Comparison of ENCODE assay signal across 18 mouse cellular contexts in the genomic region with DNA sequence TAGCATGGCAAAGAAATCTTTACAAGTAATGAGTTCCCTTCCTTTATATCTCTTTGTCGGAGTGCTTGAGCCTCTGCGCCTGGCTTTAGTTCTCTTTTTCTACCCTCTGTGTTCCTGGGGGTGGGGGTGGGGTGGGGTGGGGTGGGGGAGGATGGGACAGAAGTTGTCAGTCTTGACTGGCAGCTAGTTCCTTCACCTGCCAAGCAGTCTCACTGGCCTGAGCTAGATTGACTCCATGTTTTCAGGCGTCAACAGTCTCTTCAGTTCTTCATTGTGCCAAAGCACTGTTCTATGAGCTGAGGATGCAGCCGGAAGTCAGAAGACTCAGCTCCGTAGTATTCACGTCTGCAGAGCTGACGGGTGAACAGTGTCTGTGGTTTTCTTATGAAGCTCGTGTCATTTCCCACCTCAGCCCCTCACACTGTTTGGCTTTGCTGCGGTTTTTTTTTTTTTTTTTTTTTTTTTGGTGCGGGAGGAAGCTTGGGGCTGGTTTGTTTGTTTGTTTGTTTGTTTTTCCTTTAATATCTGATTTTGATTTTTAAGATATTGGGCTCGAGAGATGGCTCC.
DNase-seq lines count a peak whose midpoint lies in the region; ATAC-seq and TF ChIP-seq lines count a peak whose summit lies in the region.
"Had no signal": no experiment of that assay in that cellular context is flagged by ENCODE, and none has a peak within 500 bp of the region (broad histone marks: within the 10 kb centered on the region; RNA-seq: fewer than 3 reads in every experiment).

No protein-coding gene starts in this region.

- no peak for ATAC-seq in liver, postnatal 0 days
- ATAC-seq in midbrain, embryonic 13.5 days, result no peak
- no peak for ATAC-seq in megakaryocyte-erythroid progenitor cell, adult 5-6 weeks (replicated peaks; ENCODE audit: low FRiP score, low TSS enrichment, poor library complexity, severe bottlenecking)
- ATAC-seq: inflammation-experienced regulatory T-cells, adult 6 months; midbrain, embryonic 16.5 days had no signal

- DNase-seq in liver, postnatal 0 days, result no peak
- DNase-seq in liver, result no peak
- peak; percentile 24 to 31 for DNase-seq in thymus, postnatal 10 days (ENCODE audit: low spot score in 2 of 2)
- no peak for DNase-seq in gastrocnemius, postnatal 36 days
- DNase-seq: B cell, adult 2 months; gastrocnemius, postnatal 25 days; heart, postnatal 36 days; retina, postnatal 1 day had no signal

- no peak overlapping the region for H3K4me3 ChIP-seq in liver, postnatal 0 days (ENCODE audit: low read depth, low read length)
- H3K4me3 ChIP-seq in ES-Bruce4 (ENCODE audit: low read depth, low read length), result no peak overlapping the region
- H3K4me3 ChIP-seq in megakaryocyte, embryonic 14.5 days (replicated peaks), result peak overlapping the region; percentile 56
- H3K4me3 ChIP-seq in midbrain, embryonic 13.5 days (replicated peaks), result no peak overlapping the region
- H3K4me3 ChIP-seq: embryonic facial prominence, embryonic 13.5 days; heart, embryonic 12.5 days; kidney, embryonic 15.5 days; limb, embryonic 15.5 days had no signal

- no peaks in the 10 kb centered on the region for H3K36me3 ChIP-seq in liver, postnatal 0 days (replicated peaks; ENCODE audit: insufficient read depth, low read length)
- H3K36me3 ChIP-seq in ES-Bruce4 (ENCODE audit: control insufficient read depth, insufficient read depth, low read length, poor library complexity, severe bottlenecking), result peaks cover 13% of the 10 kb centered on the region; the same call in 1 of the 2 replicates
- H3K36me3 ChIP-seq in megakaryocyte, embryonic 14.5 days (replicated peaks; ENCODE audit: low read length), result no peaks in the 10 kb centered on the region
- no peaks in the 10 kb centered on the region for H3K36me3 ChIP-seq in midbrain, embryonic 13.5 days
- H3K36me3 ChIP-seq: embryonic facial prominence, embryonic 13.5 days; heart, embryonic 12.5 days; kidney, embryonic 15.5 days; limb, embryonic 15.5 days had no signal

- H3K9me3 ChIP-seq in liver, postnatal 0 days (ENCODE audit: low read length), result no peaks in the 10 kb centered on the region
- H3K9me3 ChIP-seq in ES-Bruce4 (replicated peaks; ENCODE audit: control insufficient read depth, insufficient read depth, low read length, poor library complexity, severe bottlenecking), result no peaks in the 10 kb centered on the region
- no peaks in the 10 kb centered on the region for H3K9me3 ChIP-seq in megakaryocyte, embryonic 14.5 days
- H3K9me3 ChIP-seq in midbrain, embryonic 13.5 days, result no peaks in the 10 kb centered on the region
- H3K9me3 ChIP-seq: embryonic facial prominence, embryonic 13.5 days; heart, embryonic 12.5 days; kidney, embryonic 15.5 days; limb, embryonic 15.5 days had no signal

- intact Hi-C loops in gastrocnemius, postnatal 36 days (cut with DNase I), result no loop called here

- peaks cover 21% of the 10 kb centered on the region for H3K4me1 ChIP-seq in liver, postnatal 0 days (ENCODE audit: insufficient read depth)
- H3K4me1 ChIP-seq in ES-Bruce4 (ENCODE audit: control insufficient read depth, insufficient read depth, low read length), result peaks cover 9% of the 10 kb centered on the region
- H3K4me1 ChIP-seq in megakaryocyte, embryonic 14.5 days, result peaks cover 39% of the 10 kb centered on the region
- peaks cover 10% of the 10 kb centered on the region for H3K4me1 ChIP-seq in midbrain, embryonic 13.5 days (replicated peaks)

- no peak for TF ChIP-seq CTCF in liver, postnatal 0 days (IDR thresholded peaks at IDR 0.05; ENCODE audit: low read depth)
- no peak for TF ChIP-seq CTCF in ES-Bruce4 (IDR thresholded peaks at IDR 0.05; ENCODE audit: low read depth, low read length)

- WGBS in liver, postnatal 0 days (ENCODE audit: insufficient replicate concordance), result 33% methylated on average over 11 of the region's 11 CpGs
- WGBS in midbrain, embryonic 13.5 days, result 84% methylated on average over 11 of the region's 11 CpGs

- H3K4me2 ChIP-seq in liver, postnatal 0 days (ENCODE audit: low read depth, low read length), result no peak overlapping the region
- H3K4me2 ChIP-seq in midbrain, embryonic 13.5 days (replicated peaks), result no peak overlapping the region
- H3K4me2 ChIP-seq: embryonic facial prominence, embryonic 13.5 days; heart, embryonic 12.5 days; kidney, embryonic 15.5 days; limb, embryonic 15.5 days had no signal

- H3K27me3 ChIP-seq in liver, postnatal 0 days (ENCODE audit: insufficient read depth, low read length), result 0 out of 2 replicates have a peak, but pooled peaks cover 4% of the 10 kb centered on the region
- H3K27me3 ChIP-seq in ES-Bruce4 (ENCODE audit: control insufficient read depth, insufficient read depth, low read length, poor library complexity, severe bottlenecking), result no peaks in the 10 kb centered on the region
- H3K27me3 ChIP-seq in megakaryocyte, embryonic 14.5 days (replicated peaks), result peaks cover 21% of the 10 kb centered on the region
- H3K27me3 ChIP-seq in midbrain, embryonic 13.5 days, result peaks cover 12% of the 10 kb centered on the region; the same call in 1 of the 2 replicates

- H3K27ac ChIP-seq in liver, postnatal 0 days (ENCODE audit: low read depth), result peak overlapping the region; percentile 67; the same call in 1 of the 2 replicates
- peak overlapping the region; percentile 46; the same call in 1 of the 2 replicates for H3K27ac ChIP-seq in ES-Bruce4 (ENCODE audit: insufficient read depth, low read length)
- H3K27ac ChIP-seq in midbrain, embryonic 13.5 days, result no peak overlapping the region
- H3K27ac ChIP-seq: embryonic facial prominence, embryonic 13.5 days; kidney, embryonic 15.5 days; limb, embryonic 15.5 days had no signal

- TF ChIP-seq EP300 in liver, postnatal 0 days (IDR thresholded peaks at IDR 0.05; ENCODE audit: low read depth), result no peak
- TF ChIP-seq EP300 in ES-Bruce4 (IDR thresholded peaks at IDR 0.05; ENCODE audit: insufficient read depth, low read depth, low read length), result no peak

- no peak for TF ChIP-seq POLR2A in ES-Bruce4 (IDR thresholded peaks at IDR 0.05; ENCODE audit: insufficient read depth, low read length)

- no peak overlapping the region for H3K9ac ChIP-seq in liver, postnatal 0 days (replicated peaks)
- no peak overlapping the region for H3K9ac ChIP-seq in ES-Bruce4 (ENCODE audit: low read depth, poor library complexity, severe bottlenecking)
- no peak overlapping the region for H3K9ac ChIP-seq in midbrain, embryonic 13.5 days (replicated peaks)
- H3K9ac ChIP-seq: embryonic facial prominence, embryonic 13.5 days; heart, embryonic 12.5 days; kidney, embryonic 15.5 days; limb, embryonic 15.5 days had no signal

Comparison
In these comparisons a context has a peak if more than half of its experiments do, and no peak if none do; other contexts are left out.
1. DNase-seq: peak in thymus, postnatal 10 days (2 of 2); none in liver, postnatal 0 days (single experiment), liver (single experiment) and gastrocnemius, postnatal 36 days (0 of 2).